Mouse (Mus musculus) mesoderm, embryonic 11.5 days (tissue): ENCODE data around the gene Atp13a2.

Experiments
- DNase-seq: peaks from one replicate; pipeline ENCODE4 v3.0.0-alpha.2; 2012; ENCODE audit warnings: low read depth, low spot score

Atp13a2 gene

DNA sequence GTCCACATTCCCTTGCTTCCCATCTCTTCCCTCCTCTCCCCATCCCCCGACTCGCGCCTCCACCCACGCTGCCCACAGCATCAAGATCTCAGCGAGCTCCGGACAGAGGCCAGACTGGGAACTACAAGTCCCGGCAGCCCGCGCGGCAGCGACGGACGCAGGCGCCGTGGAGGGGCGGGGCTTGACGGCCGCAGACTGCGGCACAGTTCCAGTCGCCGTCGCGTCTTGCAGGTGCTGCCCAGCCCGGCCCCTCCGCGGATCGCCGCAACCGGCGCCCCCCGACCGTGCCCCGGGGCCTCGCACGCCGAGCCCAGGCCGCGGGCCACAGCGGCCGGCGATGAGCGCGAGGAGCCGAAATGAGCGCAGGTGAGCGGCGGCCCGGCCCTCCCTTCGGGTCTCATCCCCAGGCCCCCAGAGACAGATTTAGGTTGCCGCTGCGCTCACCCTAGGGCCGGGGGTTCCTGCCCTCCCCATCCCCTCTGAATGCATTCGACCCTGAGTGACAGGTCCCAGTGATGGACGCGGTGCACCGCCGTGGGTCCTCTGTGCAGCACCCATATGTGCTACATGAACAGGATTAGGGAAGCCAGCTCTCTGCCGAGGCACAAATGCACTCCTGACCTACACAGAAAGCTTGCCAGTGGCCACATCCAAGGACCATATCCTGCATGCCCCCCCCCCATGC is at the start of gene Atp13a2:
TSS of gene Atp13a2 (plus strand) at position 163 of the 685 bp plus-strand sequence.
- DNase-seq, result peak; percentile 89

GRCm38 (mm10) chr4:140944356-140944755 is 42.3 kb upstream of the Atp13a2 start:
- no peak for DNase-seq

- DNase-seq, result no peak
Measured at GRCm38 (mm10) chr4:140944961-140945442, 41.7 kb upstream of the Atp13a2 start.

- no peak for DNase-seq
Measured at GRCm38 (mm10) chr4:140945571-140945970, 41.1 kb upstream of the Atp13a2 start.

DNA sequence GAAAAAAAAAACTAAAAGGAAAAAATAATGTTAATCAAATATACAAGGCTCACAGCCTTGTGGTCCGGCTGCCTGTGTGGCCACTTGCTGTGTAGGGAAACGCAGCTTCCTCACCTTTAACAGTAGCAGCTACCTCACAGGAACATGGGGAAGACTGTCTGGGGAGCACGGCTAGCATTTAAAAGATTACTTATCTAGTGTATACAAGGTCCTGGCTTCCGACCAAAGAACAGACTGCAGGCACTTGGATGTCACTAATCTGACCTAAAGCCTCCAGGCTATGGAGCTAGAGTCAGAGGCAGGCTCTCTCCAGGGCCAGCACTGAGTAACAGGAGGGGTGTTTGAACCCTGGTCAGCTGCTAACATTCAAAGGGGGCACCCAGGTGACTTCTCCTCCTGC is 40.6 kb upstream of the Atp13a2 start:
- DNase-seq, result no peak

GRCm38 (mm10) chr4:140946580-140947205 is 40.0 kb upstream of the Atp13a2 start:
- no peak for DNase-seq

DNA sequence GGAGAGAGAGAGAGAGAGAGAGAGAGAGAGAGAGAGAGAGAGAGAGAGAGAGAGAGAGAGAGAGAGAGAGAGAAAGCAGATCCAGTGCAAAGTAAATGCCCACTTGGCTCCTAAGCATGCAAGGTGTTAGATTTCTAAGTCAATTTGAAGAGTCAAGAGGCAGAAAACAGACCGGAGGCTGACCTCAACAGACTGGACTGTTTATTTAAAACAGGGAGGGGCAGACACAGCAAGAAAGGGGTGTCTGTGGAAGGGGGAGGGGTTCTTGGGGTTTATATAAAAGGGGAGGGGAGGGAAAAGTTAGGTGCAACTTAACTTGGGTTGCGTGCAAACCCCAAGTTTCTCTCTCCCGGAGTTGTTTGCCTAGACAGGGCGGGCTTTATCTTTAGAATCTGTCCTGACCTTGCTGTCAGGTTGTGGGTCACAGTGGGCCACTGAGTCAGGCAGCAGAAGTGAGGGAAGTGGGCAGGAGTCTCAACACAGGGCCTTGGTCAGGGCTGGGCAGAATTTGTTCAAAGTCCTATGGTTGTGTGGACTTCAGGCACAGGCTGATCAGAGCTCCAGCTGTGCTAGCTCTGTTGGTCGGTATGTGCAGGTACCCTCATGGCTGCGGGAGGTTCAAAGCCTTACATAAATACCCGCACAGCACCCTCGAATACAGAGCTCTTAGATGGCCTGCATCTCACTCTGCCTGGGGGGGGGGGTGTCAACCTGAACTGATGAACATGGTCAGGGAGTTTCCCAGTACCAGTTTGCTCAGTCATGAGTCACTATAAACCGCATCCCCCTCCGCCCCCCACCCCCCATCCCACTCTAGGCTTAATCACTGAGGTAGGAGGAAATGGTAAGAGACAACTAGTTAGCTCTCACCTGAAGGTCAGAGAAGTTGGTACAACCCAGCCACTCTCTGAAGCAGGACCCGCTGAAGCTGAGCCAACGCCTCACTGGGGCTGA is 38.9 kb upstream of the Atp13a2 start:
- DNase-seq, result no peak

- DNase-seq, result no peak
Measured at GRCm38 (mm10) chr4:140948481-140948880, 38.2 kb upstream of the Atp13a2 start.

- no peak for DNase-seq
Measured at GRCm38 (mm10) chr4:140949052-140949451, 37.6 kb upstream of the Atp13a2 start.

- DNase-seq, result no peak
Measured at GRCm38 (mm10) chr4:140949616-140950015, 37.1 kb upstream of the Atp13a2 start.

DNA sequence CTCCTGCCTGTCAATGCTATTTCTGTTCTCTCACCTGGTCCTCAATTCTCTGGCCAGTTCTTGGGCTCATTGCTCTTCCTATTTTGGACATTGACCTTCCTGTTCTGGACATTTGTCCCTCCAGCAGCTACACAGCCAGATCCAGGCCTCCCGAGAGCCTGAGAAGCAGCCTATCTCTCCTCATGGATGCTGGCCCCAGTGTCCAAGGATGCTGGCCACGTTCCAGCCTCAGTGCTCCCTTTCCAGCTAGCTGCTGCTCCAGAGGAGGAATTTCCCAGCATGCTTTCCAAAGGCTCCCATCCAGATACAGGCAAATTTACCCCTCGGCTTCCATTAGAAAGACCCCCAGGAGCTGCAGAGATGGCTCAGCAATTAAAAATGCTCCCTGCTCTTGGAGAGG is 36.1 kb upstream of the Atp13a2 start:
- DNase-seq, result no peak

DNA sequence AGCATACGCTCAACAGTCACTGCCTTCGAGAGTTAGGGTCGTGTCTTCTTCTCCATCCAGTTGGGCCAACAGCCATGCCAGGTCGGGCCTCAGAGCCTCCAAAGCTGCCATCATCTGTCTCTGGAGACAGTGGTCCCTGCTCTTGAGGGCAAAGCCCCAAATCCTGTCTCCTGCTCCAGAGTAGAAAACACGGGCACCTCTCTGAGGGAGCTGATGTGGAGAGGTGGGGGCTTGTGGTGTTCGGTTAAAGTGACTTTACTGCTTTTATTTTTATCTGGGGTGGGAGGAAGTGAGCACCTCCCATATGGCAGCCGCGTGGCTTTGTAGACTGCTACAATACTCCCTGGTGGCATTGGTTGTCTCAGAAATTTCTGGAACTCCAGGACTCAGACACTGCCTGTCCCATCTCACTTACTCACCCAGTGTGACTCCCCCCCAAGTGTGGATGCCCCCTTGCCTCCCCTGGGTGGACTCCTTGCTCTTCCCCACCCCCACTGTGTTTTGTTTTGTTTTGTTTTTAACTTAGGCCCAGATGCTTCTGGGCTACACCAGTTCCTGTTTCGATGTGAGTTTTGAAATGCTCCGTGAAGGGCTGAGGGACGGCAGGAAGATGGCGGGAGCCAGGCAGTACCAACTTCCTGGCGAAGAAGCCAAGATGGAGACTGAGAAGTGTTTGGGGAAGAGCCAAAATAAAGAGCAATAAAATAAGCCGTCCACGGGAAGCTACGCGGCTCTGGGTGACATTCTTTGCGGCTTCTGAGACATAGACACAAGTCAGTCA is 34.6 kb upstream of the Atp13a2 start:
- DNase-seq, result no peak

- no peak for DNase-seq
Measured at GRCm38 (mm10) chr4:140957131-140957702, 29.5 kb upstream of the Atp13a2 start.

GRCm38 (mm10) chr4:140957725-140958124 is 28.9 kb upstream of the Atp13a2 start:
- peak; percentile 82 for DNase-seq

DNA sequence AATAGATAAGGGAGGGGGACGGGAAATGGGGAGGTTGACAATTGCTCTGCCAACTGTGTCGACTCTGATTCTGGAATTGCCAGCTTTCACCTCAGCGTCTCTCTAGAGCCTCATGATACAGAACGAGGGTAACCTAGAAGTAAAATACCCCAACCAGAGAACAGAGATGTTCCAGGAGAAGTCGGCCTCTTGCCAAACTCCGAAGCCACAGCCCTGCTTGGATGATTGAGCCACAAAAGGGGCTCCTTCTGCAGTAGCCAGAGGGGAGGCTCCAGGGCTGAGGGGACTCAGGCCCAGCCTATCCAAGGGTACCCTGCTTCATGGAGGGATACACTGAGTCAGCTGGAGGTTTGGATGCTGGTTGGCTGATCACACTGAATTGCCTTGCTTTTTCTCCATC is 28.4 kb upstream of the Atp13a2 start:
- no peak for DNase-seq

DNA sequence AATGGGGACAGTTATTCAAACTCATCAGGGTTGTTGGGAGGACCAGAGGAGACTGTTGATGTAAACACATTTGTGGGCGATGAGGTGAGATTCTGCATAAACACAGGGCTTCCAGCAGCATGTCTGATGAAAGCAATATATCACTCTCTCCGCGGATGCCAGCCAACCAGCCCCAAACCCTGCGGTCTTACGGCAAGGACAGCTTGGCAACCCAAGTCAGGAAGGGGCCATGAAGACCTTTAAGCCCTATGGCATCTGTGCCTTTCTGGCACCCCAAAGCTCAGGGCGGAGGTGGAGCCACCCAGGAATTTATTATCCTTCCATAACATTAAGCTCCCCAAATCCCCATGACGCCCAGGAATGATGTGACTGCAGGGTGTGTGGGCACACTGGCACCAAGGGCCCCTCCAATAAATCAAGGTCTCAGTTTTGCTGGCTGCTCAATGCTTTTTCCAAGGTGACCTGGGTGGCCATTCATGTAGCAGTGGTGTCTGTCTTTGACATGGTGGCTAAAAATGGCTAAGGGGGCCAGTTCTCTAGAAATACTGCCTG is 27.5 kb upstream of the Atp13a2 start:
- no peak for DNase-seq

DNA sequence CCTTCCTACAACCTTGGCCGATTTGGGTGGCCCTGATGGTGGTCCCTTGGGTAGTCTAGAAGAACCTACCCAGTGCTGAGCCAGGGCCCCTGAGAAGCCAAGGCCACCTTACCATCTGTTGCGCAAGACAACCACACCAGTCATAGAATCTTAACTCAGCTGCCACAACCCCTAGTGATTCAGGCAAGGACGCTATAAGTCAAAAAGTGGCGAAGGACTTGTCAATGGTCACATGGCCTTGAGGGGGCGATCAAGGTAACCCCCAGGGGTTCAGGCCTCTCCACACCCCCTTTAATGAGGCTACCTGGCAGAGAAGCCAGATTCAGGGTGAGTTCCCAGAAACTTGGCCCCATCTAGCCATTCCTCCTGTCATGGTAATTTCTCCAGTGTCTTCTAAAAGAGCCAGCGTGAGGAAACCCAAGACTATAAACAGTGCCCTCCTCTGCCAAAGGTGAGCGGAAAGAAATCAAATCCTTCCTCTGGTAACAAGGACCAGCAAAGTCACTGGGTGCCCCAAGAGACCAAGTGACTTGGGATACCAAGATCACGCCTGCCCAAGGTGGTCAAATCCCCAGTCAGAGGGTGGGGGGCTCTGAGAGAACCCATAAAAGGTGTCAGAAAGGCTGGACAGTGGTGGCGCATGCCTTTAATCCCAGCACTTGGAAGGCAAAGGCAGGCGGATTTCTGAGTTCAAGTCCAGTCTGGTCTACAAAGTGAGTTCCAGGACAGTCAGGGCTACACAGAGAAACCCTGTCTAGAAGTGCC is 26.8 kb upstream of the Atp13a2 start:
- no peak for DNase-seq

- DNase-seq, result peak; percentile 99
Measured at GRCm38 (mm10) chr4:140960781-140961466, 25.7 kb upstream of the Atp13a2 start, which contains the start of gene Sdhb. Sdhb (plus strand) TSS chr4:140961203.
